In genomic region chr17:16798316-16798715, GRCm38 (mm10) we compare ENCODE assay signal across 35 mouse cellular contexts.
"Had no signal": no experiment of that assay in that cellular context is flagged by ENCODE, and none has a peak within 500 bp of the region (broad histone marks: within the 10 kb centered on the region; RNA-seq: fewer than 3 reads in every experiment).

No protein-coding gene starts in this region.

- H3K27ac ChIP-seq: heart, embryonic 13.5 days; heart, embryonic 15.5 days; hindbrain, embryonic 10.5 days; hindbrain, embryonic 12.5 days; hindbrain, embryonic 13.5 days; hindbrain, embryonic 14.5 days; hindbrain, embryonic 15.5 days; hindbrain, postnatal 0 days; intestine, embryonic 15.5 days; kidney, embryonic 15.5 days; kidney, postnatal 0 days; layer of hippocampus, adult 2 months; left cerebral cortex, adult 2 months had no signal

- ATAC-seq: hindbrain, embryonic 16.5 days; hindbrain, postnatal 0 days; inflammation-experienced regulatory T-cells, adult 6 months; intestine, embryonic 15.5 days; intestine, embryonic 16.5 days; intestine, postnatal 0 days had no signal

- H3K36me3 ChIP-seq: heart, embryonic 12.5 days; heart, embryonic 13.5 days; heart, embryonic 15.5 days; hindbrain, embryonic 10.5 days; hindbrain, embryonic 12.5 days; hindbrain, embryonic 13.5 days; hindbrain, embryonic 15.5 days; intestine, embryonic 15.5 days; kidney, embryonic 15.5 days had no signal

- DNase-seq: heart, postnatal 10 days; heart, postnatal 14 days; heart, postnatal 36 days; heart, postnatal 4 days; kidney, adult 11 months; kidney, adult 18-20 months; kidney, adult 2 months; kidney, adult 8-10 months; kidney, adult 9 months; kidney, postnatal 10 days; kidney, postnatal 14 days; kidney, postnatal 25 days; kidney, postnatal 36 days; kidney, postnatal 4 days; layer of hippocampus, adult 9-11 months; layer of hippocampus, postnatal 36 days had no signal

- H3K9ac ChIP-seq: heart, embryonic 12.5 days; heart, embryonic 13.5 days; heart, embryonic 15.5 days; hindbrain, embryonic 12.5 days; hindbrain, embryonic 13.5 days; hindbrain, embryonic 14.5 days; hindbrain, embryonic 15.5 days; intestine, embryonic 15.5 days; kidney, embryonic 15.5 days had no signal

- H3K27me3 ChIP-seq: heart, embryonic 12.5 days; heart, embryonic 13.5 days; heart, embryonic 15.5 days; hindbrain, embryonic 12.5 days; hindbrain, embryonic 13.5 days; hindbrain, embryonic 15.5 days; intestine, embryonic 15.5 days; kidney, embryonic 15.5 days had no signal

- H3K4me1 ChIP-seq: heart, embryonic 12.5 days; heart, embryonic 13.5 days; heart, embryonic 15.5 days; hindbrain, embryonic 10.5 days; hindbrain, embryonic 12.5 days; hindbrain, embryonic 13.5 days; hindbrain, embryonic 15.5 days; intestine, embryonic 15.5 days; kidney, embryonic 15.5 days had no signal

- H3K4me3 ChIP-seq: heart, embryonic 12.5 days; heart, embryonic 13.5 days; heart, embryonic 15.5 days; hindbrain, embryonic 10.5 days; hindbrain, embryonic 12.5 days; hindbrain, embryonic 13.5 days; hindbrain, embryonic 15.5 days; intestine, embryonic 15.5 days; kidney, embryonic 15.5 days; layer of hippocampus, adult 2 months; left cerebral cortex, adult 2 months had no signal

- H3K4me2 ChIP-seq: heart, embryonic 11.5 days; heart, embryonic 12.5 days; heart, embryonic 13.5 days; heart, embryonic 15.5 days; hindbrain, embryonic 12.5 days; hindbrain, embryonic 13.5 days; hindbrain, embryonic 14.5 days; hindbrain, embryonic 15.5 days; intestine, embryonic 15.5 days; kidney, embryonic 15.5 days had no signal

- H3K9me3 ChIP-seq: heart, embryonic 12.5 days; heart, embryonic 13.5 days; heart, embryonic 15.5 days; hindbrain, embryonic 10.5 days; hindbrain, embryonic 12.5 days; hindbrain, embryonic 13.5 days; hindbrain, embryonic 15.5 days; intestine, embryonic 15.5 days; kidney, embryonic 15.5 days had no signal
